Mouse (Mus musculus): Measurements from ENCODE around the gene Sec22b.

The Sec22b gene

DNA sequence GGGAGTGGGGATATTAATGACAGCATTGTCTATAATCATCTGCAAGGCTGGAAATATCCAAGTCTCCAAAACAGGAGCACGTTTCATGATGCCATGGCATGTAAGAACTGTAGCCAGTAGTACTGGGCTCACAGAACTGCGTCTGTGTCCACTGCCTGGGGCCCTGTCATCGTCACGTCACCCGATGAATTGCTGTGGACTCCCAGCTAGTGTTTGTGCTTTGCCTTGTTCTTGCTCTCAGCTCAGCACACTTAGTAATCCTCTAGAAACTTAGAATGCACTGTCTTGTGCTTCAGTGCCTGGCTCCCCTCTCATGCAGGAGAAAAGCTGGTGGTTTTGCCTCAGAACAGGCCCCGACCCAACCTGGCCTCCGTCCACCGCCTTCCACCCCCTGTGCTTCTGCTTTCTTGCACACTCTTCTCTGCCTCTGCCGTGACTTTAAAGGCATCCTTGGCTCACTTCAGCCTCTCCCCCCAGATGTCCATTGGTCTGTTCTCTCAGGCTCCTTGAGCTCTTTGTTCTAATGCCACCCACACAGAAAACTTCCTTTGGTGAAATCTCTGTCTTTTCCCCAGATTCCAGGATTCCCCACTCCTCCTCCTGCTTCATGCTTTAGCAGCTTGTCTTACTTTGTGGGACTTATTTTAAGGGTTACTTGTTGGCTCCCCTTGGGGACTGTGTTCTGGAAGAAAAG lies 39.7 kb downstream of the Sec22b start:
- DNase-seq (ENCODE audit: low spot score in 2 of 2), result peak in 1 of 2 experiments; percentile 23

GRCm38 (mm10) chr3:97941440-97942259 lies 40.7 kb downstream of the Sec22b start:
- no peak for DNase-seq (ENCODE audit: low spot score in 2 of 2)

DNA sequence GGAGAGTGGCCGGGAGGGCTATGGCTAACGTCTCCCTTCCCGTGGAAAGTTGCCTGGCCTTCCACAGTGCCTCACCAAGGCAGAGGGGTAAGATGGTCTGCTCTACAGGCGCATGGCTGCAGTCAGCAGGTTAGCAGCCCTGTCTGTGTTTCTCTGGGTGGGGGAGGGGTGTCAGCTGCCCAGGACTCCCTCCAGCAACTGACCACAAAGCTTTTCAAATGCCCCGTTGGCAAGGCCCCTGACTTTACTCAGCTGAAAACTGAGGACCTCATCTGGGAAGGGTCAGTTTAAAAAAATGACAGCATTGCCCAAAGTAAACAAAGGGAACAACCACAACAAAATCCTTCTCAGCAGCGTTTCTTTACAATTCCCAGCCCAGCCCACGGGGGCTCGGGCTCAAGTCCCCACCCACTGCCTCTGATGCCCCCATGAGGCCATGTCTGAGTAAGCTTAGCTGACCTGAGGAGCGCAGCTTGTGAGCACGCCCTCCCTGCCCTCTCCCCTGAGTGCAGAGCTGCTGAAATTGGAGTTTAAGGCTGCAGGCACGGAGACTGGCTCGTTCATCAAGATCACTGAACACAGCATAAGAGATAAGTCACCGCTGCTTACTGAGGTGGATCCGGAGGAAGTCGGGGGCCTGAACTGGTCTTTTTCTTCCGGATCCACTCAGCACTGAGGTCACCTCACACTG lies 41.4 kb downstream of the Sec22b start:
- no peak for DNase-seq (ENCODE audit: low spot score in 2 of 2)

- no peak for DNase-seq (ENCODE audit: low spot score in 2 of 2)
Measured at GRCm38 (mm10) chr3:97944462-97944861, 43.5 kb downstream of the Sec22b start.

GRCm38 (mm10) chr3:97946439-97946838 lies 45.4 kb downstream of the Sec22b start:
- no peak for DNase-seq (ENCODE audit: low spot score in 2 of 2)

- DNase-seq (ENCODE audit: low spot score in 2 of 2), result no peak
Measured at GRCm38 (mm10) chr3:97948518-97948917, 47.5 kb downstream of the Sec22b start.

- no peak for DNase-seq (ENCODE audit: low spot score in 2 of 2)
Measured at GRCm38 (mm10) chr3:97949946-97950345, 49.0 kb downstream of the Sec22b start.

GRCm38 (mm10) chr3:97951134-97951533 lies 50.1 kb downstream of the Sec22b start:
- no peak for DNase-seq (ENCODE audit: low spot score in 2 of 2)

- no peak for DNase-seq (ENCODE audit: low spot score in 2 of 2)
Measured at GRCm38 (mm10) chr3:97953196-97953595, 52.2 kb downstream of the Sec22b start.

DNA sequence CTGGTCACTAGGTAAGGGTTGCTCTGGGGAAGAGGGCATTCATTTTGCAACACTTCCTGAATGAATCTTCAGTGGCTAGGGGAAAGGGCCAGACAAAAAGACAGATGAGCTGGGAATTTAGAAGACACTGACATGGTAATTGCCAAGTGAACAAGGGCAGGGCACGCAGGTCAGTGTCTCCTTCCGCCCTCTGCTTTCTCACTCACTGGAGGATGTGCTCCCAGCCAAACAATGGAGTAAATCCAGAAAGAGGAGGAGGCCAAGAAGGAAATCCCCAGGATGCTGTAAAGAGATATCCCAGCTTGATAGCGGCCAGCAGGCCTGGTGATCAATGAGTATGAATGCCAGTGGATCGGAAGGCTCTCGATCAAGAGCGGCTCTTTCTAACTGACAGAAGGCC lies 55.3 kb downstream of the Sec22b start:
- DNase-seq (ENCODE audit: low spot score in 2 of 2), result no peak

GRCm38 (mm10) chr3:97956926-97957325 lies 55.9 kb downstream of the Sec22b start:
- DNase-seq (ENCODE audit: low spot score in 2 of 2), result no peak

DNA sequence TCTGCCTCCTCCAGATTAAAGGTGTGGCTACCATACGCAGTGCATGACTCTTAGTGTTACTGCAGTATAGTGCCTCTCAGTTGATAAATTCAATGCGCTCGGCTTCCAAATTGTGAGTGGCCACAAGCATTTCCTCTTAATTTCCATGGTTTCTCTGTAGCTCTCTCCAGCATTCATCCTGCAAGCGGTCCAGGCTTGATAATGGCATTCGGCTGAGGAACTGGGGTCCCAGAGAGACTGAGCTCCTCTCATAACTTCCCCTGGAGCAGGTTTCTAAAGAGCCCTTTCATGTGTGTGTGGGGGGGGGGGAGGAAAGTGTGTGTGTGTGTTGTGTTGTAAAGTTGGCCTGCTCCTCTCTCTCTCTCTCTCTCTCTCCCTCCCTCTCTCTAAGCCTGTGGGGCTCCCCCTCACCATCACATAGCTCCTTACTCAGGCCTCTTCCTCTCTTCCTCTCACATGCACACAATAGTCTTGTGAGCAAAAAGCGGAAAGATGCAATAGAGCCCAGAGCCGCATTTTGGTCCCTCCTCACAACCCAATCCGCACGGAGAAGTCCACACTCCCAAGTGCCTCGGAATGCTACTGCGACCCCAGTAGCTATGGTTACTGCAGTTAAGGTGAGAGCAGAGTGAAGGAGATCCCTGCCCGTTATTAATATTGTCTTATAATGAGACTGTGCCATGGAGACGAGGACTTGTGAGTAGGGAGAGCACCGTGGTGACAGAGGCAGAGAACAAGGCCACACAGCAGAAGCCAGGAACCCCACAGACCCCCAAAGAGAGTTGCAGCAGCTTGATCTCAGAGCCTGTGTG lies 60.0 kb downstream of the Sec22b start:
- no peak for DNase-seq (ENCODE audit: low spot score in 2 of 2)

- DNase-seq (ENCODE audit: low spot score in 2 of 2), result no peak
Measured at GRCm38 (mm10) chr3:97961962-97962361, 61.0 kb downstream of the Sec22b start.

- peak; percentile 7 to 9 for DNase-seq (ENCODE audit: low spot score in 2 of 2)
Measured at GRCm38 (mm10) chr3:97964878-97965353, 63.9 kb downstream of the Sec22b start.

DNA sequence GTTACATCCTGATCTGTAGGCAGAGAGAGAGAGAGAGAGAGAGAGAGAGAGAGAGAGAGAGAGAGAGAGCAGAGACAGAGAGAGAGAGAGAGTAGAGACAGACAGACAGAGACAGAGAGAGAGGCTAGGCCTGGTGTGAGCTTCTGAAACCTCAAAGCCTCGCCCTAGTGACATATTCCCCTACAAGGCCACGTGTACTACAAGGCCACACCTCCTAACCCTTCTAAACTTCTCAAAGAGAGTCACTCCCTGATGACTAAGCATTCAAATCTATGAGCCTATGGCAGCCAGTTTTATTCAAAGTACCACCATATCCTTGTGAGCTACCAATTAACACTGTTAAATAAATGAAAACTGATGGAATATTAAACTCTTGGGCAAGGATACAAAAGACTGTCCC lies 66.6 kb downstream of the Sec22b start:
- no peak for DNase-seq (ENCODE audit: low spot score in 2 of 2)

GRCm38 (mm10) chr3:97968191-97968590 lies 67.2 kb downstream of the Sec22b start:
- no peak for DNase-seq (ENCODE audit: low spot score in 2 of 2)

DNA sequence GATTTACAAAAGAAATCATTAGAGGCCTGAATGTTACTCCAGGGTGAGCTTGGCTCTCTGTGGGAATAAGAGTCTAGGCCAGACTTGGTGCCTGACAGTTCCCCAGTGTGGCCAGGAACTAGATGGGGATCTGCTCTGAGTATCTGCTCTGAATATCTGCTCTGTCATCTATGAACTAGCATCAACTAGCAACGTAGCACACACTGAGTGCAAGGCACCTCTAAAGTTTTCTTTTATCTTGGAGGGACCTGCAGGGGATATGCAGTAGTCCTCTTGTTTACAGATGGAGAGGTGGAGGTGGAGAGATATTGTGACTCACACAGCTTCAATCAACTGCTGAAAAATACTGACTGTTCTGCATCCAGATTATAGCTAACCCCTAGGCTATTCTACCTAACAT lies 68.0 kb downstream of the Sec22b start:
- DNase-seq (ENCODE audit: low spot score in 2 of 2), result no peak

DNA sequence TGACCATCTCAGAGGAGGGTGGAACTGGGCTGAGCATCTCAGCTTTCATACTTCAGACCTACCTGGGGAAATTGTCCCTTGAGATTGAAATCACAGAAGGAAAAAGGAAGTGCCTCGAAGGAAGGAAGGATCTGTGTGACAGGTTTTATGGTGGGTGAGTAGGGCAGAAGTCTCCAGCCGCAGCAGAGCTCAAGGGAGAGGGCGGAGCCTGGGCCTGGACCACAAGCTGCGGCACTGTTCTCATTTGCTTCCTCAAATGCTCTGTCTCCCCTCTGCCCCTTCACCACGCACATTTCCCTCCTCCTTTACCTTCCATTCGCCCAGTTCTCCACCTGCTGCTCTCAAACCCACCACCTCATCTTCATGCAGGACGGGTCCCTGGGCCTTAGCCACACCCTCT lies 70.1 kb downstream of the Sec22b start:
- no peak for DNase-seq (ENCODE audit: low spot score in 2 of 2)

DNA sequence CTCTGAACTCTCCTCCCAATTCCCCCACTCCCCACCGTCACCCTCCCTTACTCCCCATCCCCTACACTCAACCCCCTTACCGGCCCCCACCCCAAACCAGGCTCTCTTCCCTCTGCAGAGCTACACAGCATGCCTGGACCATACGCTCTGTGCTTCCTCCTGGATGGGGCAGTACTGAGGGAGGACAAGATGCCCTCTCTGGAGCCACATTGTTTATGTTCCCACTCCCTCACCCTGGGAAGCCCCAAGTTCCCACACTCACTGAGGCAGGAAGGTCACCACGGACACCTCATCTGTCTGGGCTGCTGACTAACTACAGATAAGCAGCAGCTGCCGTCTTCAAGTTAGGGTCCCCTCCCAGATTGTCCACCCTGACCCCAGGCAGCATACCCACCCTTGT lies 71.2 kb downstream of the Sec22b start:
- DNase-seq (ENCODE audit: low spot score in 2 of 2), result no peak

DNA sequence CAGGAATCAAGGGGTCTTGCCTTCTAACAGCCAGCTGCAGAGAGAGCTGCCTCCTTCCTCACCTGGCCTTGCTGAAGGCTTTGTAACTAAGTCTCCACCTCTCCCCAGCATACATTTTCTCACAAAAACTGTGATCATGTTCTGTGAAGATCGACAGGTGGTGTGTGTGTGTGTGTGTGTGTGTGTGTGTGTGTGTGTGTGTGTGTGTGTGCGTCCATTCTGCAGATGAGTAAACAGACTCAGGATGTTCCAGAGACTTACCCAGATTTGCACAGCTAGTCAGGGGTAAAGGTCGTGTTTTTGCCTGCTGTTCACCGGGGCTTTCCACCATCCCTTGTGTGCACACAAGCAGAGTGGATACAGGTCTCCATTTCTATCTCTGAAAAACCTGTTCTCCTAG lies 71.7 kb downstream of the Sec22b start:
- DNase-seq (ENCODE audit: low spot score in 2 of 2), result no peak
